Mouse (Mus musculus): ENCODE results near the gene Efhc1. TPM values are rescaled to one million over a fixed set of nuclear protein-coding genes. Genes with fewer than 3 reads are reported as not detected.

The Efhc1 gene
- total and polyA plus RNA-seq, 3 experiments = not detected

DNA sequence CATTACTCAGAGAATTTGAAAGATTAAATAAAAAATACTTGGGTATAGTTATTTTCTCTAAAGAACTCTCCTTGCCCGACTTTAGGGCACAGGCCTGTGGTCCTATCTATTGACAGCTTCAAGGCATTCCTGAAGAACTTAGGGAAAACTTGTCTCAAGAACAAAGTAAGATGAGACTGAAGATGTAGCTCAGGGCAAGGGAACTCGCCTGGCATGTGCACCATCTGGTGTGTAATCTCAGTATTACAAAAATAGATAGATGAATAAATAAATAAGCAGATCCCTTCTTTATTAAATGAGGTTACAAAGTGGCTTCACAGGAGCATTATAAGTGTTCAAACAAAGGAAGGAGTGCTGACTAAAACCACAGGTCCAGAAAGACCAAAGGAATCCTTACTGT is 32.7 kb downstream of the Efhc1 start:
- no peaks in the 10 kb centered on the region; a peak in 1 of 4 replicates for H3K4me1 ChIP-seq (ENCODE audit: control insufficient read depth in 1 of 2, insufficient read depth in 2 of 2, low read length in 2 of 2)
- no peaks in the 10 kb centered on the region for H3K79me2 ChIP-seq (ENCODE audit: control insufficient read depth, insufficient read depth, low read length, poor library complexity)
- no peak overlapping the region for H3K4me3 ChIP-seq (ENCODE audit: control insufficient read depth in 1 of 2, insufficient read depth in 1 of 2, low read depth in 2 of 2, low read length in 2 of 2)
- no peaks in the 10 kb centered on the region for H3K27me3 ChIP-seq (ENCODE audit: control insufficient read depth in 1 of 2, insufficient read depth in 2 of 2, low read length in 2 of 2)
- no peaks in the 10 kb centered on the region for H3K9me3 ChIP-seq (replicated peaks; ENCODE audit: insufficient read depth, low read length)
- H3K27ac ChIP-seq (ENCODE audit: control insufficient read depth, low read depth, low read length) = no peak overlapping the region
- no peak overlapping the region for H3K9ac ChIP-seq (ENCODE audit: control insufficient read depth, low read depth, low read length, poor library complexity, severe bottlenecking)
- TF ChIP-seq GABPA (IDR thresholded peaks at IDR 0.05; ENCODE audit: low read depth, low read length) (no peak), POLR2AphosphoS5 (IDR thresholded peaks at IDR 0.05; ENCODE audit: borderline replicate concordance, low read depth, low read length) (no peak), ZC3H11A (IDR thresholded peaks at IDR 0.05; ENCODE audit: low read depth, low read length) (no peak), EP300 (IDR thresholded peaks at IDR 0.05; ENCODE audit: low read depth in 1 of 2, low read length in 2 of 2) (no peak), MXI1 (IDR thresholded peaks at IDR 0.05; ENCODE audit: low read depth, low read length) (no peak), ETS1 (IDR thresholded peaks at IDR 0.05; ENCODE audit: low read depth, low read length) (no peak), E2F4 (IDR thresholded peaks at IDR 0.05; ENCODE audit: borderline replicate concordance, low read depth, low read length) (no peak), MAZ (IDR thresholded peaks at IDR 0.05; ENCODE audit: low read depth, low read length) (no peak), NRF1 (IDR thresholded peaks at IDR 0.05; ENCODE audit: insufficient read depth, low read depth, low read length, poor library complexity, severe bottlenecking) (no peak), MYB (IDR thresholded peaks at IDR 0.05; ENCODE audit: low read depth, low read length) (no peak), TAL1 (IDR thresholded peaks at IDR 0.05; ENCODE audit: low read length) (no peak), ZMIZ1 (IDR thresholded peaks at IDR 0.05; ENCODE audit: low read depth, low read length) (no peak)
- H3K36me3 ChIP-seq (ENCODE audit: control insufficient read depth in 1 of 2, insufficient read depth in 2 of 2, low read length in 2 of 2) = no peaks in the 10 kb centered on the region
- DNase-seq (ENCODE audit: low read depth, low spot score) = no peak

DNA sequence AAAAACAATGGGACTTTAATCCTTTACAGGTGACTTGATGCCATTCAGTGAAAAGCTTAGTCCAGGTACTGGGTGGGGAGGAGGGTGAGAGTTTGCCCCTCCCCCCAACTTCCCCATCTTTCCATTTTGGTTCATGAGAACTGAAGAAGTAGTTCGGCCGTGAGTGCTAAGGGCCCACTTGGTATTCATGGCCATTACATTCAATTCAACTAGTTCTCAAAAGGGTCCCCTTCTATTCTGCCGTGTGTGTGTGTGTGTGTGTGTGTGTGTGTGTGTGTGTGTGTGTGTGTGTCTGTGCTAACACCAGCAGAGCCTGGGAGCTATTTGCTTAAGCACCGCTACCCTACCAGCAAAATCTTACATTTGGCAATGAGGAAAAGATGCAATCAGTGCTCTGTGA is 33.2 kb downstream of the Efhc1 start:
- H3K27ac ChIP-seq (ENCODE audit: control insufficient read depth, low read depth, low read length) = no peak overlapping the region
- no peaks in the 10 kb centered on the region for H3K79me2 ChIP-seq (ENCODE audit: control insufficient read depth, insufficient read depth, low read length, poor library complexity)
- no peaks in the 10 kb centered on the region; a peak in 1 of 4 replicates for H3K4me1 ChIP-seq (ENCODE audit: control insufficient read depth in 1 of 2, insufficient read depth in 2 of 2, low read length in 2 of 2)
- H3K9me3 ChIP-seq (replicated peaks; ENCODE audit: insufficient read depth, low read length) = no peaks in the 10 kb centered on the region
- TF ChIP-seq TBP (IDR thresholded peaks at IDR 0.05; ENCODE audit: low read depth, low read length) (no peak), POLR2AphosphoS2 (IDR thresholded peaks at IDR 0.05; ENCODE audit: low read length) (no peak), ZKSCAN1 (IDR thresholded peaks at IDR 0.05; ENCODE audit: low read depth, low read length) (no peak), SIN3A (IDR thresholded peaks at IDR 0.05; ENCODE audit: low read length) (no peak), NRF1 (IDR thresholded peaks at IDR 0.05; ENCODE audit: insufficient read depth, low read depth, low read length, poor library complexity, severe bottlenecking) (no peak), CHD2 (IDR thresholded peaks at IDR 0.05; ENCODE audit: low read length) (no peak), GATA1 (IDR thresholded peaks at IDR 0.05; ENCODE audit: low read depth, low read length) (no peak), BHLHE40 (IDR thresholded peaks at IDR 0.05; ENCODE audit: borderline replicate concordance, low read depth, low read length) (no peak), POLR2A (IDR thresholded peaks at IDR 0.05; ENCODE audit: control insufficient read depth in 1 of 2, insufficient read depth in 1 of 2, low read depth in 1 of 2, low read length in 2 of 2, poor library complexity in 1 of 2) (no peak), HCFC1 (IDR thresholded peaks at IDR 0.05; ENCODE audit: low read depth, low read length) (no peak), ELF1 (IDR thresholded peaks at IDR 0.05; ENCODE audit: low read depth, low read length) (no peak), MAFK (IDR thresholded peaks at IDR 0.05; ENCODE audit: borderline replicate concordance, low read depth, low read length) (no peak), MYB (IDR thresholded peaks at IDR 0.05; ENCODE audit: low read depth, low read length) (no peak), TCF12 (IDR thresholded peaks at IDR 0.05; ENCODE audit: low read depth, low read length) (no peak), POLR2AphosphoS5 (IDR thresholded peaks at IDR 0.05; ENCODE audit: borderline replicate concordance, low read depth, low read length) (no peak), GABPA (IDR thresholded peaks at IDR 0.05; ENCODE audit: low read depth, low read length) (no peak)
- no peaks in the 10 kb centered on the region for H3K27me3 ChIP-seq (ENCODE audit: control insufficient read depth in 1 of 2, insufficient read depth in 2 of 2, low read length in 2 of 2)
- no peak overlapping the region for H3K4me3 ChIP-seq (ENCODE audit: control insufficient read depth in 1 of 2, insufficient read depth in 1 of 2, low read depth in 2 of 2, low read length in 2 of 2)
- no peak for DNase-seq (ENCODE audit: low read depth, low spot score)
- H3K36me3 ChIP-seq (ENCODE audit: control insufficient read depth in 1 of 2, insufficient read depth in 2 of 2, low read length in 2 of 2) = no peaks in the 10 kb centered on the region
- no peak overlapping the region for H3K9ac ChIP-seq (ENCODE audit: control insufficient read depth, low read depth, low read length, poor library complexity, severe bottlenecking)
